9 mouse cellular contexts compared by ENCODE assay signal in the genomic region with DNA sequence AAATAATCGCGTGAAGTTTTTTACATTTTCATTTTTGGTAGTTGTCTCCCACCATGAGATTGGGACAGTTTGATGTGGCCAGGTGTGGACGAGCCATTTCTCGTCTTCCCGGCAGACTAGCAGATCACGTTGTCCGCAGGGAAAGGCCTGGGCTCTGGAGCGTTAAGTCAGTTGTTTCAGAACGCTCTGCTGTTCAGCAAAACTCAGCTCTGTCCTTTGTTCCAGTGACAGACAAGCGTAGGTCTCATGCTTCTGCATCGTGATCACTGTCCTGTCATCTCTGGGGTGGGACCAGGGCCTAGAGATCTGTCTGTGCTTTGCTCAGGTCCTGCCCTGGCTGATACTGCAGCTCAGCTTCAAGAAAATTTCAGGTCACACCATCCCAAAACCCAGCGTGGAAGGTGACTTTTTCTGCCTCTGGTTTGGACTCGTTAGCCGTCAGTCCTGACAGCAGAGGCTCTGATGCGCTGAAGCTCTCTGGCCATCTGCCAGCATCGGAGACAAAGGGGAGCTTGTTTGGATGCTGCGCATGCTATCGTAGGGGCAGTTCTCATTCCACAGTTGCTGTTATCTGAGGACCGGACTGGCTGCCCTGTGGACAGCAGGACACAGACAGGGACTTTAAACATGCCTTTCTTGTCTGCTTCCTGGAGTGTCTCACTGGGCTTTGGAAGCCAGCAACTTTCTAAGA. TPM values are rescaled to one million over a fixed set of nuclear protein-coding genes. Genes with fewer than 3 reads are reported as not detected.
DNase-seq lines count a peak whose midpoint lies in the region; ATAC-seq lines count a peak whose summit lies in the region.
"Had no signal": no experiment of that assay in that cellular context is flagged by ENCODE, and none has a peak within 500 bp of the region (broad histone marks: within the 10 kb centered on the region; RNA-seq: fewer than 3 reads in every experiment).

No protein-coding gene starts in this region.

- no peak overlapping the region for H3K4me3 ChIP-seq in forebrain, embryonic 16.5 days (replicated peaks; ENCODE audit: low read length)
- no peak overlapping the region for H3K4me3 ChIP-seq in hindbrain, embryonic 12.5 days
- no peak overlapping the region for H3K4me3 ChIP-seq in lung, embryonic 16.5 days (ENCODE audit: low read length)

- peaks cover 3% of the 10 kb centered on the region; the same call in 1 of the 2 replicates for H3K9me3 ChIP-seq in forebrain, embryonic 16.5 days (ENCODE audit: control insufficient read depth, low read length)
- H3K9me3 ChIP-seq in hindbrain, embryonic 12.5 days (replicated peaks), result no peaks in the 10 kb centered on the region
- peaks cover 4% of the 10 kb centered on the region; the same call in 1 of the 2 replicates for H3K9me3 ChIP-seq in lung, embryonic 16.5 days (ENCODE audit: control insufficient read depth, low read length)

- WGBS in forebrain, embryonic 16.5 days, result 27% methylated on average over 19 of the region's 19 CpGs
- 36% methylated on average over 19 of the region's 19 CpGs for WGBS in hindbrain, embryonic 12.5 days
- 58% methylated on average over 19 of the region's 19 CpGs for WGBS in lung, embryonic 16.5 days

- peak; percentile 77 for ATAC-seq in forebrain, embryonic 16.5 days
- peak; percentile 82 for ATAC-seq in hindbrain, embryonic 12.5 days (ENCODE audit: low FRiP score)
- ATAC-seq in lung, embryonic 16.5 days (ENCODE audit: low read depth), result no peak
- ATAC-seq: Patski had no signal

- peak; percentile 32 for DNase-seq in urinary bladder, postnatal 14 days (ENCODE audit: low spot score)
- DNase-seq in urinary bladder, adult 2 months (ENCODE audit: low spot score), result no peak
- DNase-seq in right cerebral cortex, adult 2 months (ENCODE audit: low spot score in 2 of 2), result peak; percentile 14 to 38
- no peak for DNase-seq in spleen, adult 12 weeks (ENCODE audit: low spot score)
- no peak for DNase-seq in yolk sac, embryonic 10.5 days (ENCODE audit: low spot score)

- peaks cover 5% of the 10 kb centered on the region for H3K36me3 ChIP-seq in forebrain, embryonic 16.5 days (ENCODE audit: control insufficient read depth, insufficient read depth)
- peaks cover 24% of the 10 kb centered on the region for H3K36me3 ChIP-seq in hindbrain, embryonic 12.5 days
- peaks cover 15% of the 10 kb centered on the region for H3K36me3 ChIP-seq in lung, embryonic 16.5 days (ENCODE audit: control insufficient read depth, insufficient read depth, low read length)

- peak overlapping the region; percentile 34 for H3K27ac ChIP-seq in forebrain, embryonic 16.5 days (ENCODE audit: low read length)
- peak overlapping the region; percentile 77 for H3K27ac ChIP-seq in hindbrain, embryonic 12.5 days
- H3K27ac ChIP-seq in lung, embryonic 16.5 days (ENCODE audit: low read length), result peak overlapping the region; percentile 46; the same call in 1 of the 2 replicates

- H3K4me1 ChIP-seq in forebrain, embryonic 16.5 days (replicated peaks; ENCODE audit: control insufficient read depth, insufficient read depth, low read length), result peaks cover 14% of the 10 kb centered on the region
- peaks cover 31% of the 10 kb centered on the region for H3K4me1 ChIP-seq in hindbrain, embryonic 12.5 days
- peaks cover 50% of the 10 kb centered on the region for H3K4me1 ChIP-seq in lung, embryonic 16.5 days (replicated peaks; ENCODE audit: control insufficient read depth, insufficient read depth, low read length)

- H3K4me2 ChIP-seq in forebrain, embryonic 16.5 days (ENCODE audit: low read length), result 0 out of 2 replicates have a peak overlapping the region, but pooled peaks have one; percentile 0
- H3K4me2 ChIP-seq in hindbrain, embryonic 12.5 days (replicated peaks), result peak overlapping the region; percentile 3; the same call in 1 of the 2 replicates
- H3K4me2 ChIP-seq in lung, embryonic 16.5 days (ENCODE audit: low read depth, low read length), result no peak overlapping the region

- H3K9ac ChIP-seq in forebrain, embryonic 16.5 days (replicated peaks; ENCODE audit: low read depth, low read length), result 0 out of 2 replicates have a peak overlapping the region, but pooled peaks have one; percentile 28
- H3K9ac ChIP-seq in hindbrain, embryonic 12.5 days, result no peak overlapping the region
- H3K9ac ChIP-seq in lung, embryonic 16.5 days (ENCODE audit: low read length), result no peak overlapping the region

- no peaks in the 10 kb centered on the region for H3K27me3 ChIP-seq in forebrain, embryonic 16.5 days (replicated peaks; ENCODE audit: control insufficient read depth, insufficient read depth, low read length)
- no peaks in the 10 kb centered on the region for H3K27me3 ChIP-seq in hindbrain, embryonic 12.5 days
- no peaks in the 10 kb centered on the region for H3K27me3 ChIP-seq in lung, embryonic 16.5 days (ENCODE audit: control insufficient read depth, insufficient read depth, low read depth, low read length)
- H3K27me3 ChIP-seq: Patski had no signal

RNA-seq across cellular contexts. Expression of gene Synm, which starts 45.6 kb away (rescaled TPM):
- 268 and 422 TPM in 2 replicates for polyA plus RNA-seq in urinary bladder, adult 2 months (2012; rRNA removed)
- 5.1 and 5.7 TPM in 2 replicates for polyA plus RNA-seq in forebrain, embryonic 16.5 days (2015; fragmentation: Nextera tagmentation; extraction: Ambion mirVana)
- 5.9 and 6.8 TPM in 2 replicates for polyA plus RNA-seq in hindbrain, embryonic 12.5 days (2016; fragmentation: Nextera tagmentation; extraction: Ambion mirVana)
- 12.9 and 13.8 TPM in 2 replicates for polyA plus RNA-seq in lung, embryonic 16.5 days (2015; fragmentation: Nextera tagmentation; extraction: Ambion mirVana)

Comparison
In these comparisons a context has a peak if more than half of its experiments do, and no peak if none do; other contexts are left out.
1. DNase-seq: peak in urinary bladder, postnatal 14 days (single experiment) and right cerebral cortex, adult 2 months (2 of 2); none in urinary bladder, adult 2 months (single experiment), spleen, adult 12 weeks (single experiment) and yolk sac, embryonic 10.5 days (single experiment).
2. RNA of gene Synm, which starts 45.6 kb away (polyA plus RNA-seq): 268 to 422 TPM in urinary bladder, adult 2 months; 12.9 to 13.8 TPM in lung, embryonic 16.5 days, 5.9 to 6.8 TPM in hindbrain, embryonic 12.5 days and 5.1 to 5.7 TPM in forebrain, embryonic 16.5 days; every median in the first group is over 10 times any median in the second.
3. Peak in every context shown above with its lines, with median percentiles within 50 percentile points of each other: H3K27ac ChIP-seq.